Mouse (Mus musculus) limb, embryonic 10.5 days (tissue): Measurements from ENCODE around the gene Gpr161. TPM values are rescaled to one million over a fixed set of nuclear protein-coding genes. Genes with fewer than 3 reads are reported as not detected.
A peak's percentile ranks its signal among the peaks of the same experiment; 100 is the strongest.

Experiments used
- DNase-seq: peaks from one replicate; pipeline ENCODE4 v3.0.0-alpha.2; 2017; ENCODE audit warnings: low spot score
- H3K27ac ChIP-seq: fragments of 300-500 bp; sonication (generic); 2 replicates; pipeline ENCODE4 v1.5.1; 2016; ENCODE audit warnings: mild to moderate bottlenecking
- H3K27me3 ChIP-seq: fragments of 300-500 bp; sonication (generic); 2 replicates; pipeline ENCODE4 v1.6.1; 2016; ENCODE audit warnings: low read depth, mild to moderate bottlenecking; ENCODE audit not compliant: poor library complexity, severe bottlenecking
- H3K36me3 ChIP-seq: fragments of 300-500 bp; sonication (generic); 2 replicates; pipeline ENCODE4 v1.6.1; 2016; ENCODE audit warnings: mild to moderate bottlenecking, moderate library complexity
- H3K4me1 ChIP-seq: fragments of 300-500 bp; sonication (generic); 2 replicates; pipeline ENCODE4 v1.6.1; 2016
- H3K4me3 ChIP-seq: fragments of 300-500 bp; sonication (generic); 2 replicates; pipeline ENCODE4 v1.5.1; 2016; ENCODE audit warnings: mild to moderate bottlenecking, moderate library complexity
- H3K9me3 ChIP-seq: fragments of 300-500 bp; sonication (generic); replicated peaks from 2 replicates; pipeline ENCODE4 v1.6.1; 2016; ENCODE audit warnings: mild to moderate bottlenecking
- WGBS: fragments of 180-500 bp; shearing (Covaris S2); methylation state at CpG from one replicate; pipeline ENCODE4 v1.1.7; 2016; 5-methylcytosine and 5-hydroxymethylcytosine counted together
- polyA plus RNA-seq: library from polyadenylated mRNA; unstranded; fragments of >200 nt; fragmentation: Nextera tagmentation; extraction: Ambion mirVana; gene quantifications from 2 replicates; pipeline ENCODE4 v1.2.1, GENCODE M21; 2016

The Gpr161 gene
- polyA plus RNA-seq, 1 experiment from 2014 or later = 1.9 TPM

DNA sequence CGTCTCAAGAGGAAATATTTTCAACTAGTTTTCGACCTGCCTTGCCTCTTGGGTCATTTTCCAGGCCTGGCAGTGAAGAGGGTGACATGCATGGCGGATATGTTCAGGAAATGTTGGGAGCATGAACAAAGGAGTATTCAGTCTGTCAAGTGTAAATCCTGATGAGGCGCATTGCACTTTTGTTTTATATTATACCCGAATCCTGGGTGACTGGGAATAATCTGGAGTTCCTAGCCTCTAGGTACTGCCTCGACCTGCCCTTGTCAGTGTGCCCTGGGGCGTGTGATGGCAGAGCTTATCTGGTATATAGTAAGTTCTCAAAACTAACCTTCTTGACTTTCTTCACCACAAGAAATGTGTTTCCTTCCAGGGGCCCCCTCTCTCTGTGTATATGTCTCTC is 11.5 kb upstream of the Gpr161 start:
- H3K27ac ChIP-seq = no peak overlapping the region
- DNase-seq = no peak

GRCm38 (mm10) chr1:165288165-165288564 is 7.4 kb upstream of the Gpr161 start:
- DNase-seq = no peak
- H3K4me3 ChIP-seq = no peak overlapping the region
- 94% methylated on average over 9 of the region's 9 CpGs for WGBS
- H3K27ac ChIP-seq = no peak overlapping the region
- peaks cover 18% of the 10 kb centered on the region for H3K36me3 ChIP-seq
- no peaks in the 10 kb centered on the region for H3K27me3 ChIP-seq
- H3K4me1 ChIP-seq = peaks cover 16% of the 10 kb centered on the region
- H3K9me3 ChIP-seq = no peaks in the 10 kb centered on the region

More for the DNA sequence above, 11.5 kb upstream of the Gpr161 start:
- H3K36me3 ChIP-seq = peaks cover 6% of the 10 kb centered on the region; the same call in 1 of the 2 replicates
- peaks cover 39% of the 10 kb centered on the region for H3K4me1 ChIP-seq
- WGBS = 82% methylated on average over 7 of the region's 7 CpGs
- H3K9me3 ChIP-seq = no peaks in the 10 kb centered on the region
- H3K27me3 ChIP-seq = no peaks in the 10 kb centered on the region
- H3K4me3 ChIP-seq = no peak overlapping the region

- no peaks in the 10 kb centered on the region for H3K27me3 ChIP-seq
- no peak overlapping the region for H3K4me3 ChIP-seq
- H3K9me3 ChIP-seq = no peaks in the 10 kb centered on the region
- no peaks in the 10 kb centered on the region for H3K4me1 ChIP-seq
- no peak for DNase-seq
- H3K27ac ChIP-seq = no peak overlapping the region
- 89% methylated on average over 4 of the region's 4 CpGs for WGBS
- H3K36me3 ChIP-seq = peaks cover 30% of the 10 kb centered on the region
Measured at GRCm38 (mm10) chr1:165289831-165290230, 5.8 kb upstream of the Gpr161 start.

GRCm38 (mm10) chr1:165291606-165292005 is 4.0 kb upstream of the Gpr161 start:
- 93% methylated on average over 6 of the region's 6 CpGs for WGBS
- H3K4me1 ChIP-seq = no peaks in the 10 kb centered on the region
- no peak overlapping the region for H3K4me3 ChIP-seq
- no peak overlapping the region for H3K27ac ChIP-seq
- no peak for DNase-seq
- H3K27me3 ChIP-seq = no peaks in the 10 kb centered on the region
- no peaks in the 10 kb centered on the region for H3K9me3 ChIP-seq
- peaks cover 46% of the 10 kb centered on the region for H3K36me3 ChIP-seq

GRCm38 (mm10) chr1:165301108-165301507 is 5.5 kb downstream of the Gpr161 start:
- peaks cover 15% of the 10 kb centered on the region for H3K36me3 ChIP-seq
- no peak for DNase-seq
- WGBS = 68% methylated on average over 3 of the region's 3 CpGs

DNA sequence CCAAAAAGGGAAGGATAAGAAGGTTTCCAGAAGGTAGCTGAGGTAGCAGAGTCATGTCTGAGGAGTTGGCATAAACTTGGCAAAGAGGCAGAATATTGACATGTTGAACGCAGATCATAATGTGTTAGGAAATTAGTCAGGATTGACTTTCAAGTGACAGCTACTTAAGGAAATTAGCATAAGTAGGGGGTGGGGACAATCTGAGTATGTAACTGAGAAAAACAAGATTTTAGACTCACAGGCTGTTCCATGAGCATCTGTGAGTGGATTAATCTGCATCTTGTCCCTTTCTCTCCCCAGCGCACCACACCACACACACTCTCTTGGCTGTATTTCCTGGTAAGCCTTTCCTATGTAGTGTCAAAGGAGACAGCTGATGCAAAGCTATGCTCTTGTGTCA is 6.0 kb downstream of the Gpr161 start:
- Histone ChIP-seq H3K4me3 (no peak overlapping the region), H3K9me3 (no peaks in the 10 kb centered on the region), H3K27me3 (no peaks in the 10 kb centered on the region), H3K4me1 (no peaks in the 10 kb centered on the region), H3K27ac (no peak overlapping the region), H3K36me3 (peaks cover 15% of the 10 kb centered on the region)
- no peak for DNase-seq
- 95% methylated on average over 2 of the region's 2 CpGs for WGBS

More at GRCm38 (mm10) chr1:165301108-165301507, 5.5 kb downstream of the Gpr161 start:
- no peaks in the 10 kb centered on the region for H3K4me1 ChIP-seq
- no peak overlapping the region for H3K4me3 ChIP-seq
- no peaks in the 10 kb centered on the region for H3K9me3 ChIP-seq
- H3K27ac ChIP-seq = no peak overlapping the region
- H3K27me3 ChIP-seq = no peaks in the 10 kb centered on the region

GRCm38 (mm10) chr1:165302455-165303208 is 7.0 kb downstream of the Gpr161 start:
- no peak overlapping the region for H3K27ac ChIP-seq
- no peak for DNase-seq

GRCm38 (mm10) chr1:165303209-165303608 is 7.6 kb downstream of the Gpr161 start:
- WGBS = 91% methylated on average over 6 of the region's 6 CpGs
- H3K27ac ChIP-seq = no peak overlapping the region

More at GRCm38 (mm10) chr1:165302455-165303208, 7.0 kb downstream of the Gpr161 start:
- H3K4me3 ChIP-seq = no peak overlapping the region
- H3K4me1 ChIP-seq = no peaks in the 10 kb centered on the region
- no peaks in the 10 kb centered on the region for H3K27me3 ChIP-seq
- H3K36me3 ChIP-seq = peaks cover 19% of the 10 kb centered on the region
- WGBS = 91% methylated on average over 13 of the region's 13 CpGs
- H3K9me3 ChIP-seq = no peaks in the 10 kb centered on the region

DNA sequence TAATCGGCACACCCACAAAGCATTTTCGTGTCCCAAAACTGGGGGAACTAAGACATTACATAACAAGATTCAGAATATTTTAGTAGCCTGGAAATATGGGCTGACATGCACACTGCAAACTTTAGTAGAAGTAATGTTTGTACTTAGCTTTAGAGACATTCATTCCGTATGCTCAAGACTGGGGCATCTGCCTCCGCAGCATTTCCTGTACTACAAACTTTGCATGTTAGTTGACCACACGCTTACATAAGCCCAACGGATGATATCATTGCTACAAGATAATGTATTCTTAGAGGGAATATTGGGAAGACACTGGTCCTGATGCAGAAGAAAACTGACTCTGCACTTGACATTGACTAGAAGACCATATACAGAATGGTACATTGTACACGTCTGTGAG is 8.8 kb downstream of the Gpr161 start:
- peaks cover 36% of the 10 kb centered on the region for H3K36me3 ChIP-seq
- H3K27ac ChIP-seq = no peak overlapping the region
- 93% methylated on average over 7 of the region's 7 CpGs for WGBS
- no peak overlapping the region for H3K4me3 ChIP-seq
- H3K4me1 ChIP-seq = no peaks in the 10 kb centered on the region
- no peak for DNase-seq
- H3K9me3 ChIP-seq = no peaks in the 10 kb centered on the region
- H3K27me3 ChIP-seq = no peaks in the 10 kb centered on the region

More at GRCm38 (mm10) chr1:165303209-165303608, 7.6 kb downstream of the Gpr161 start:
- Histone ChIP-seq H3K4me1 (no peaks in the 10 kb centered on the region), H3K36me3 (peaks cover 25% of the 10 kb centered on the region), H3K27me3 (no peaks in the 10 kb centered on the region), H3K9me3 (no peaks in the 10 kb centered on the region), H3K4me3 (no peak overlapping the region)
- no peak for DNase-seq

DNA sequence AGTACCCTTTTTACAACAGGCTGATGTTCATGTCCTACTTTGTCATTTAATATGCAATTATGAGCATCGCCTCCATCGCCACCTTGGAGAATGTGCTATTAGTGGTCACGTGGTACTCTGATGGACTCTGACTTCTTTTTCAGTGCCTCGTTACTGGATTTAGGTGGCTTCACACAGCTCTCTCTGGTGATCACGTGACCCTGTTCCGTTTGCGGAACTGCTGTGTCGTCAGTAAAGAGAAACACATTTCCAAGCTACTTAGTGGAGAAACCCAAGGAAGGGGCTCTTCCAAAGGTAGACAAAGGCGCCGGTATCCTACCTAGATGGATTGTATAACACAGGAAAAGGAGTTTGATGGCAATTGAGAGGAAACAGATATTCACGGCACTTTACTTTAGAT is 12.6 kb downstream of the Gpr161 start:
- Histone ChIP-seq H3K27ac (no peak overlapping the region), H3K36me3 (peaks cover 68% of the 10 kb centered on the region), H3K4me3 (no peak overlapping the region), H3K4me1 (no peaks in the 10 kb centered on the region), H3K27me3 (no peaks in the 10 kb centered on the region), H3K9me3 (no peaks in the 10 kb centered on the region)
- DNase-seq = no peak
- WGBS = 85% methylated on average over 11 of the region's 11 CpGs

DNA sequence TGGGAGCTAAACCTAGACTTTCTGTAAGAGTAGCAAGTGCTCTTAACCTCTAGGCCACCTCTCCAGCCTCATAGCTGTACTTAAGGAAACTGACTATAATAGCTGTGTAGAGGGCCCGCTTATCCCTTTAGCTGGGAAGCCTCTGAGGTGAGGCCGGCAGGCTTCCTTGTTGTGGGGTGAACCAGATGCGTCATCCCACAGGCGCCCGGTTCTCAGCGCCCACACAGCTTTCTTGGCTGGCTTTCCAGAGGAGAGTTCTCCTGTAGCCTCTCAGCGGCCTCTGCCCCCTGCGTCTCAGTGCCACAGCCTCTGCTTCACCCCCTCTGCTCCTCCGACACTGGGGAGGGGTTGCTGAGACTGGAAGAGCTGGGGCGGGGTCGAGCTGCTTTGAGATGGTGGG is 20.8 kb downstream of the Gpr161 start:
- DNase-seq = no peak
- Histone ChIP-seq H3K9me3 (no peaks in the 10 kb centered on the region), H3K4me1 (peaks cover 11% of the 10 kb centered on the region), H3K36me3 (peaks cover 73% of the 10 kb centered on the region), H3K4me3 (no peak overlapping the region), H3K27ac (peak overlapping the region; percentile 36; the same call in 1 of the 2 replicates), H3K27me3 (no peaks in the 10 kb centered on the region)
- 41% methylated on average over 11 of the region's 11 CpGs for WGBS

GRCm38 (mm10) chr1:165320141-165320934 is 24.7 kb downstream of the Gpr161 start:
- Histone ChIP-seq H3K27me3 (no peaks in the 10 kb centered on the region), H3K4me1 (peaks cover 11% of the 10 kb centered on the region), H3K9me3 (no peaks in the 10 kb centered on the region), H3K27ac (peak overlapping the region; percentile 10; the same call in 1 of the 2 replicates), H3K4me3 (no peak overlapping the region), H3K36me3 (peaks cover 75% of the 10 kb centered on the region)
- DNase-seq = peak; percentile 79
- WGBS = 35% methylated on average over 10 of the region's 10 CpGs

- H3K9me3 ChIP-seq = no peaks in the 10 kb centered on the region
- no peak overlapping the region for H3K27ac ChIP-seq
- no peaks in the 10 kb centered on the region for H3K27me3 ChIP-seq
- no peak for DNase-seq
- H3K36me3 ChIP-seq = peaks cover 80% of the 10 kb centered on the region
- H3K4me3 ChIP-seq = no peak overlapping the region
- H3K4me1 ChIP-seq = peaks cover 9% of the 10 kb centered on the region
- WGBS = 87% methylated on average over 13 of the region's 13 CpGs
Measured at GRCm38 (mm10) chr1:165321393-165321861, 25.8 kb downstream of the Gpr161 start.
